Mouse (Mus musculus) c-Kit-negative CD71-positive TER-119-positive erythroid progenitor cells, embryonic 14.5 days (primary cell): ENCODE measurements around the gene Mrgpra4.

Experiments
- DNase-seq: peaks from one replicate; pipeline ENCODE4 v3.0.0-alpha.2; 2013; ENCODE audit warnings: low read depth, low spot score

The Mrgpra4 gene

DNA sequence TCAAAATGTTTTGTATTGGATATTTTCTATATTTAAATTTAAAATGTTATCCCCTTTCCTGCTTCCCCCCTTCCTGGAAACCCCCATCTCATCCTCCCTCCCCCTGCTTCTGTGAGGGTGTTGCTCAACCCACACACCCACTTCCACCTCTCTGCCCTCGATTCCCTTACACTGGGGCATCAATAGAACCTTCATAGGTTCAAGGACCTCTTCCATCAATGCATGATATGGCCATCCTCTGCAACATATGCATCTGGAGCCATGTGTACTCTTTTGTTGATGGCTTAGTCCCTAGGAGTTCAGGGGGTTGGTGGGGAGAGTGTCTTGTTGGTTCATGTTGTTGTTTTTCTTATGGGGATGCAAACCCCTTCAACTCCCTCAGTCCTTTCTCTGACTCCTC, at the start of gene Mrgpra4:
Mrgpra4 (minus strand) TSS at position 101 of the 400 bp plus-strand sequence.
- DNase-seq = no peak

GRCm38 (mm10) chr7:48027497-48027896, 45.6 kb upstream of the Mrgpra4 start, which contains the start of gene Mrgprx1:
Gene Mrgprx1, minus strand, starts transcription at chr7:48027597.
- no peak for DNase-seq

- DNase-seq = no peak
Measured at GRCm38 (mm10) chr7:48017874-48018273, 36.0 kb upstream of the Mrgpra4 start.

GRCm38 (mm10) chr7:47995689-47996088, 13.8 kb upstream of the Mrgpra4 start:
- DNase-seq = no peak

GRCm38 (mm10) chr7:47986752-47987151, 4.9 kb upstream of the Mrgpra4 start:
- no peak for DNase-seq
